Mouse (Mus musculus) bone marrow macrophage, adult 2 months (primary cell): ENCODE data around the gene Grm8.

Source experiments
- CTCF ChIP-seq: IDR thresholded peaks from 2 replicates; pipeline ENCODE4 v1.5.1; 2012; ENCODE audit warnings: low read depth, mild to moderate bottlenecking, low read length, moderate library complexity
- POLR2A ChIP-seq: IDR thresholded peaks from 2 replicates; pipeline ENCODE4 v1.6.1; 2012; ENCODE audit warnings: mild to moderate bottlenecking, low read depth, low read length, borderline replicate concordance

- no peak for TF ChIP-seq CTCF
- no peak for TF ChIP-seq POLR2A
These were observed 819.0 kb downstream of the Grm8 start for GRCm38 (mm10) chr6:27316018-27316417.
